Mouse (Mus musculus) monocyte, adult 2 months (primary cell): ENCODE results near the gene Tmem268.

ENCODE experiments used
- DNase-seq, 2 experiments: peaks; one replicate each; pipeline ENCODE4 v3.0.0; 2022; ENCODE audit warnings: low spot score in 2 of 2, low read depth in 1 of 2

Gene Tmem268

GRCm38 (mm10) chr4:63554616-63555015 is 4.0 kb upstream of the Tmem268 start:
- no peak for DNase-seq

GRCm38 (mm10) chr4:63555111-63555510 is 3.5 kb upstream of the Tmem268 start:
- DNase-seq: no peak

- no peak for DNase-seq
Observed at GRCm38 (mm10) chr4:63556665-63557064, 1.9 kb upstream of the Tmem268 start.

GRCm38 (mm10) chr4:63557124-63558059 is 1.2 kb upstream of the Tmem268 start:
- peak in 1 of 2 experiments; percentile 9 for DNase-seq

GRCm38 (mm10) chr4:63559127-63559697 is 631 bp downstream of the Tmem268 start:
- no peak for DNase-seq

GRCm38 (mm10) chr4:63560079-63560478 is 1.5 kb downstream of the Tmem268 start:
- DNase-seq: peak in 1 of 2 experiments; percentile 18

- DNase-seq: peak in 1 of 2 experiments; percentile 30
Observed at GRCm38 (mm10) chr4:63561861-63562675, 3.5 kb downstream of the Tmem268 start.

- DNase-seq: no peak
Observed at GRCm38 (mm10) chr4:63562742-63563141, 4.2 kb downstream of the Tmem268 start.

GRCm38 (mm10) chr4:63567712-63568390 is 9.3 kb downstream of the Tmem268 start:
- no peak for DNase-seq

GRCm38 (mm10) chr4:63569322-63569721 is 10.7 kb downstream of the Tmem268 start:
- no peak for DNase-seq

GRCm38 (mm10) chr4:63570208-63570781 is 11.7 kb downstream of the Tmem268 start:
- DNase-seq: no peak

GRCm38 (mm10) chr4:63572621-63573020 is 14.0 kb downstream of the Tmem268 start:
- DNase-seq: no peak

- DNase-seq: no peak
Observed at GRCm38 (mm10) chr4:63579649-63580048, 21.1 kb downstream of the Tmem268 start.

GRCm38 (mm10) chr4:63580078-63580477 is 21.5 kb downstream of the Tmem268 start:
- no peak for DNase-seq

- no peak for DNase-seq
Observed at GRCm38 (mm10) chr4:63582580-63582979, 24.0 kb downstream of the Tmem268 start.

GRCm38 (mm10) chr4:63585216-63585615 is 26.6 kb downstream of the Tmem268 start:
- DNase-seq: no peak

GRCm38 (mm10) chr4:63586240-63586639 is 27.7 kb downstream of the Tmem268 start:
- DNase-seq: peak; percentile 5 to 31

GRCm38 (mm10) chr4:63589987-63590386 is 31.4 kb downstream of the Tmem268 start:
- DNase-seq: no peak

GRCm38 (mm10) chr4:63590538-63590937 is 32.0 kb downstream of the Tmem268 start:
- no peak for DNase-seq

GRCm38 (mm10) chr4:63594459-63595110 is 36.0 kb downstream of the Tmem268 start:
- no peak for DNase-seq
